Mouse (Mus musculus) inflammation-experienced regulatory T-cells (primary cell): Measurements from ENCODE around the gene Crat. TPM values are rescaled to one million over a fixed set of nuclear protein-coding genes. Genes with fewer than 3 reads are reported as not detected.

Experiments
- polyA plus RNA-seq, 2 experiments: library from polyadenylated mRNA; unstranded; fragments of 100-300 nt; shearing (Covaris generic); gene quantifications; one replicate each; pipeline ENCODE4 v1.2.1; 2017

The Crat gene
- 10 to 100 TPM in 1 of 2 experiments, 1 to 10 TPM in 1; 6.1 to 10.7 TPM for polyA plus RNA-seq

DNA sequence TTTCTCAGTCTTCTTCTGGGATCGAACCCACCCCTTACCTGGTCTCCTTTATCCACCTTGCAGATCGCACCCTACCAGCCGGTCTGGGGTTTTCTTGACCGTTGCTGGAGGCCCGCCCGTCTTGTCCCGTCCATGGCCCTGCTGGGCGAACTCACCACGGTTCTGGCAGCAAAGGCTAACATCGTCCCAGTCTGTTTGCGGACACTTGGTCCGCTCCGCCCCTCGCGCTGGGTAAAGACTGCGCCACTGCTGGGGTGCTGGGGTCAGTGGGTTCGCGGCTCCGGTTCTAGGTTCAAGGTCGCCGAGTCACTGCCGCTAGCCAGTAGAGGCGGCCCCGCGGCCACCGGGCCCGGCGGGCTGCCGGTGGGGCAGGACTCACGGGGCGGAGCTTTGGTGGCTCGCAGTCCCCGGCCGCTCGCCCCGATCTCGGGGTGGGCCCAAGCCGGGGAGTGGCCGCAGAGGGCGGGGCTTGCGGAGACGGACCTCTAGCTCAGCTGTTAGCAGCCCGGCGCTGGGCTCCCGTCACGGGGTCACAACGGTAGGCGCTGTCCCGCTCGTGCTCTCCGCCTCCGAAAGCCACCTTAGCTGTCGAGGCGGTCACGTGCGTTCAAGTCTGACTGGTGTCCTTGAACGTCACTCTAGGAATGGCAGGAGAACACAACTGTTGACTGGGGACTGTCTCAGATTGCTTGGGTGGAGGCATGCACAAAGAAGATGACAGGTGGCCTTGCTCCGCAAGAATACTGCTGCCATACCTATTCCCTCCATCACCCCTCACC lies at the start of gene Crat:
TSS of gene Crat (minus strand) at position 657 of the 779 bp plus-strand sequence.

DNA sequence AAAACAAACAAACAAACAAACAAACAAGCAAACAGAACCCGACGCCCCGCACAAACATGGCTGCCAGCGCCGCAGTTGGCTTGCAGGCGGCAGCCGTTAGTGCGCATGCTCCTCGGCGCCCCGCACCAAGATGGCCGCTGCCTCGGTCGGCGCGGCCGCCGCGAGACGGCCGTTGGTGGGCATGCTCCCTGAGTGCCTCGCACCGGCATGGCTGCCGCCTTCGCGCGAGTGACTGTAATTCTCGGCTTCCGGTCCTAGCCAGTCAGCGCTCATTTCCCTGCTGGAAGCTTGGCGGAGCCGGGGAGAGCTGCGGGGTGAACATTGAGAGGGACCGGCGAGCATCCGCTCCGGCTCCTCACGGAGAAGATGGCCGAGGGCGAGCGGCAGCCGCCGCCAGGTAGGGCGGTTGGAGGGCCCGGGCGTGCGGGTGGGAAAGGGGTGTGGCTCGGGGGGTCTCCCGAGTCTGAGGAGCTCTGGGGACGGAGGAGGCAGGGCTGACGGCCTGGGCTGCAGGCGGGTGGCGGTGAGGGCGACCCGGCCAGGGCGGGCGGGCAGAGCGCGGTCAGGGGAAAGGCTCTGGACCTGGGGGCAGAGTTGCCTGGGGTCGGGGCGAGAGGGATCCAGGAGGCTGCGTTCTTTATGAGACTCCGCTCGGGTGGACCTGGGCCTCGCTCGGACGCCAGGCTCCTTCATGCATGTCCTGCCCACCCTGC lies 479 bp upstream of the Crat start, which contains the start of gene Ptpa:
TSS of gene Ptpa (plus strand) at position 104 of the 713 bp plus-strand sequence.

DNA sequence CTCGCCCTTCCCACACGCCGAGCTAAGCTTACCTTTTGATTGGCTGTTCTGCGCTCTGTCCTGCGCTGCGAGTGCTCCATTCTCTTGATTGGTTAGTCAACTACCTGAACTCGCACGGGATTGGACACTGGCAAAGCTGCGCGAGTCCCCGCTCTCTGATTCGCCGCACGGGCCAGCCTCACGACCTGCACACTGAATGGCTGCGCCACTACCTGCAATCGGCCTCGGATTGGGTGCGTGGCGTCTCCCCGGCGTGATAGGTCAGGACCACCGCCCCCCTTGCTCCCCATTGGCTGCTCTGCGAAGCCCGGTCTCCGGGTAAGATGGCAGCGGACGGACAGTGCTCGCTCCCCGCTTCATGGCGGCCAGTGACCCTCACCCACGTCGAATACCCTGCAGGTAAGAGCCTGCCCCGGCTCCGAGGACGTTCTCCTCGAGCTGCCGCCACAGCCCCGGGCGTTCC lies 23.5 kb downstream of the Crat start, which contains the start of gene Dolpp1:
TSS of gene Dolpp1 (plus strand) at position 141 of the 463 bp plus-strand sequence.

DNA sequence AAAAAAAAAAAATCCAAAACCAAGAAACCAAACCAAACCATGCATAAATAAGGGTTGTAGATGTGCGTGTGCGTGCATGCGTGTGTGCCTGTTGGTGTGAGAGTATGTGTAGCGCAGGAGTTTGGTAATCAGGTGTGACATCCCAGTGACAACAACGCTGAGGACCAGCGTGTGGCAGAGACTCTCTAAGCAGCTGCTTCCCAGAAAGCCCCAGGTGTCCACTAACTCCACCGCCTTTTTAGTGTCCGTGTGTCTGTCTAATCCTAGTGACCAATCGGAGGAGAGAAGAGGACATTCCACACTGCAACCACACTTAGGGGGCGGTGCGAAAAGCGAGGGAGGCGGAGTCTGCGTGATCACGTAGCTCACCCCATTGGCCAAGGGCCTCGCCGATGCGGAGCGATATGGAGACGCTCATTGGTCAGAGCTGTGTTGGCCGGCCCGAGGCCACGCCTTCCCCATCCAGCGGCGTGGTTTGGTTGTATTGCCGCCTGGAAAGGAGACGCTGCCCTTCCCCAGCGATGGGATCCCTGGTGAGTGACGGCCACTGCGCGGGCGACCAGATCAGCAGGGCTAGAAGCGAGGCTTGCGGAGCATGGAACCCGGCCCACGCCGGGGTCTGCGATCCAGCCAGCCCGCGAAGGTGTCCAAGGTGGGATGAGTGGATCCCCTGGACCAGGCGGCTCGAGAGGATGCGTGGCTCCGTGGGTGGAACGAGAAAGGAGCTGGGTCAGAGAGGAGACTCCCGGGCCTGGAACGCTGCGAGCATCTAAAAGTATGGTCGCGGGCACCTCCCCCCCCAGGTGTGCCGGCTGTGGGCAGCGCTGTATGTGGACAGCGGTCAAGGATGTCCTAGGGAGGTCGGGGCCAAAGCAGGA lies 51.6 kb downstream of the Crat start, which contains the start of gene Miga2:
TSS of gene Miga2 (plus strand) at position 461 of the 878 bp plus-strand sequence.

DNA sequence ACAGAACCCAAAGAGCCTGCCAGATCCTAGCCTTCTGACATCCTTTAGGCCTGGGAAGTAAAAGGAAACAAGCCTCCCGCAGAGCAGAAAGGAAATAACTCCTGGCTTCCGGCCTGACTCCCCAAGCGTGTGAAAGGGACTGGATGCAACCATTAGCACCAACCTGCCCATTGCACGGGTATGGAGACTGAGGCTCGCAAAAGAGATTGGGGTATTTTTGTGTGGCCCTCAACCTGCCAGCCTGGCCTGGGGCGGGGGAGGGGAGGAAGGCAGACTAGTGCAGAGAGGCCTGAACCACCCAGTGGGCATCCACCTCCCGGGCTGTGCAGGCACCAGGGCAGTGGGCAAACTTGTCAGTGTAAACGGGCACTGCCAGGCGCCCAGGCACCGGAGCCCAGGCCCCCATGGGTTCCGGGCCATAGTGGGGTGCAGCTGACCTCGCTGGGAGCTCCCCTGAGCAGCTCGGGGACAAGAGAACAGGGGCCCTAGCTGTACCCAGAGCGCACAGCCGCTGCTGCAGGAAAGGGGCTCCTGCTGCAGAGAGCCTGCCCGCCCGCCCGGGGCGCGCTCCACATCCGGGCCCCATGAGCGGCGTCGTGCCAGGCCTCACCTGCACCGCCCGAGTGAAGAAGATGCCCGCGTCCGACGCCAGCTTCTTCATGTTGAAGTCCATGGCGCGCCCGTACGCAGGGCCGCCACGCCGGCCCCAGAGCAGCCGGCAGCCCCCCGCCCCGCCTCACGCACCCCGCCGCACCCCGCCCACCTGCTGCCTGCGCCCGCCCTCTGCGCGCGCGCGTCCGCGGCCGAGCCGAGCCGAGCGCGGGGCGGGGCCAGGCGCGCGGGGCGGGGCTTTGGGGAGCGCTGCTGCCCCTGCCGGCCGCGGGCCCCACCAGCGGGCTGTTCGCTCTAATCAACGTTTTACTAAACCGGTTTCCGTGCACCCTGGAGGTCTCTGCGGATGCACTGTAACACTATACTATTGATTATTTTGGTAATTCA lies 56.8 kb downstream of the Crat start, which contains the start of gene Sh3glb2:
TSS of gene Sh3glb2 (minus strand) at position 805 of the 999 bp plus-strand sequence.

Other genes starting within 250 kb of the Crat start
- gene Endog, start 244.3 kb downstream of the Crat start, polyA plus RNA-seq: 10 to 100 TPM; 21.3 to 22.8 TPM
- gene Spout1, start 237.4 kb downstream of the Crat start, polyA plus RNA-seq: 10 to 100 TPM; 45.4 to 58.7 TPM
- gene Kyat1, start 210.0 kb downstream of the Crat start, polyA plus RNA-seq: 10 to 100 TPM; 11.3 to 15.4 TPM
- 1 to 10 TPM; 6.3 to 8.7 TPM for gene Lrrc8a, start 178.1 kb downstream of the Crat start, polyA plus RNA-seq
- 1 to 10 TPM; 4.0 to 5.9 TPM for gene Gm28035, start 175.2 kb downstream of the Crat start, polyA plus RNA-seq
- gene Phyhd1, start 149.6 kb downstream of the Crat start, polyA plus RNA-seq: 1 to 10 TPM; 4.3 to 5.8 TPM
- gene Gm28038, start 134.8 kb downstream of the Crat start, polyA plus RNA-seq: not detected
- gene Dolk, start 129.5 kb downstream of the Crat start, polyA plus RNA-seq: 10 to 100 TPM; 14.8 to 16.7 TPM
- 10 to 100 TPM; 15.6 to 19.4 TPM for gene Nup188, start 129.4 kb downstream of the Crat start, polyA plus RNA-seq
- gene Sh3glb2, start 56.5 kb downstream of the Crat start, polyA plus RNA-seq: 100 to 1,000 TPM; 134 to 153 TPM
- 10 to 100 TPM; 11.5 to 12.3 TPM for gene Miga2, start 51.6 kb downstream of the Crat start, polyA plus RNA-seq
- gene Dolpp1, start 23.6 kb downstream of the Crat start, polyA plus RNA-seq: 10 to 100 TPM; 28.2 to 49.9 TPM
- 100 to 1,000 TPM in 1 of 2 experiments, 10 to 100 TPM in 1; 96.0 to 101 TPM for gene Ptpa, start 226 bp upstream of the Crat start, polyA plus RNA-seq
- gene Ier5l, start 58.4 kb upstream of the Crat start, polyA plus RNA-seq: 1 to 10 TPM in 1 of 2 experiments, under 1 TPM in 1; 0.61 to 6.9 TPM
- gene Cstad, start 179.2 kb upstream of the Crat start, polyA plus RNA-seq: 1 to 10 TPM; 2.3 to 3.5 TPM